Mouse (Mus musculus) cerebral cortex, adult 2 months (tissue): ENCODE measurements around the gene Cacna1a.

Experiments
- WGBS: fragments of 180-500 bp; shearing (Covaris S2); methylation state at CpG from one replicate; pipeline ENCODE4 v1.1.7; 2018; 5-methylcytosine and 5-hydroxymethylcytosine counted together

The Cacna1a gene

DNA sequence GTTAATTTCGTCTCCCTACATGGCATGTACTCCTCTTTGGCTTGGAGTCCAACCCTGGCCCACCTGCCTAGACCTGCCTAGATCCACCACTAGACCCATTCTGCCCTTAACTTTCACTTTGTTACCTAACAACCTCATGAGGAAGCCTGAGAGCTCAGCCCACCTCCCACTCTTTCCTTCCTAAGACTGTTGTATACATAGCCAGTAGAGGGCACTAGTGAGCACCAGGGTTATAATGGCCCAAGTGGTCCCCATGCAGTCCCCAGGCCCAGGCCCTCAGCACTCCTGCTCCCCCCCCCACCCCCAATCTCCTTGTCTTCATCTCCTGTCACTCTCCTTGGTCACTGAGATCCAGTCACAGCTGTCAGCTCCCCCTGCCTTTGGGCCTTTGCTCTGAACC, 86.2 kb downstream of the Cacna1a start:
- WGBS = 95% methylated on average over 1 of the region's 1 CpGs

DNA sequence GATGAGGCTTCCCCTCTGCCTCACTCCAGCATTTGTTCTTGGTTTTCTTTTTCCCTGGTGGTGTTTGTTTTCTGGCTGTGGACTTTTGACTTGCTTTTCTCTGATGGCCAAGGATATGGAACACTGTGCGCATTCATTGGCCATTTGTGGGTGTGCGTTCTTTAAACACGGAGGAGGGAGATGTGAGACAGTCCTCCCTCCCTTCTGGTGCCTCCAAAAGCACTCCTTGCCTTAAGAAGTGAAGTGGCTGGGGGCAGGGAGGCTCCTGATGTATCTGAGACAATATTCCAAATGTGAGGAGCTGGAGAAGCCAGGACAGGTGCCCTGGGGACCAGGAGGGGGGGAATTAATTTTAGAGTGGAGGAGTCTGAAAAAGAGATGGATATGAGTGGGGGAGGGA, 89.1 kb downstream of the Cacna1a start:
- 29% methylated on average over 3 of the region's 3 CpGs for WGBS

DNA sequence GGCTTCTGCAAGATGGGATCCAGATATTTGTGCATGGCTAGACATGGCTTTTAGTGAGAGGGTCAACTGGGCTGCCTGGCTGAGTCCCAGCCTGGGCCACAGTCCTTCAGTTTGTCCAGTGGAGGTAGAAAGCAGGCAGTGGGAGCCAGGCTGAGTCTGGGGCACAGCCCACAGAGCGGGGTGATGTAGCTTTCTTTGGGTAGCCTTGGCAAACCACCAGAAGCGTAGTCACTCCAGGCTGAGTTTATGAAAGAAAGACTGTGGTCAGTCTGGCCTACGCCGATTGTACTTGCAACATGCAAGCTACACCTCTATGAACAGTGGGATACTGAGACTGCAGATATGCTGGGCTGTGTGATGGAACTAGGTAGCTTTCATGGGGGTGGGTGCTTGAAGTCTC, 94.8 kb downstream of the Cacna1a start:
- WGBS = 56% methylated on average over 4 of the region's 4 CpGs

DNA sequence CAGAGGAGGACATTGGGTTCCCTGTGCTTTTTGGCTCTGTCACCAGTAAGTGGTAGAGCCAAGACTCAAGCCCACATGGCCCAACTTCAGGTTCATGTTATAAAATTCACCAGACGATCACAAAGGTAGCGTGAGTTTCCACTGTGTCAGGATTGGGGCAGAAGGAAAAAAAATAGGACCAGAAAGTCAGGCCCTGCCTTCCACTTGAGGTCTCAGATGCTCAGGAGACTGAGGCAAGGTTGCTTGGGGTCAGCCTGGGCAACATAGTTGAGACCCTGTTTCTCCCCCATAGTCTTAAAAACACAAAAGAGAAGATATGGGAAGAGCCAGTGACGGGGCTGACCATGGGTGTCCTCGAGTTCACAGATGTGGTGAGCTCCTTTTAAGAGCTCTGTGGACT, 97.1 kb downstream of the Cacna1a start:
- WGBS = 67% methylated on average over 4 of the region's 4 CpGs

DNA sequence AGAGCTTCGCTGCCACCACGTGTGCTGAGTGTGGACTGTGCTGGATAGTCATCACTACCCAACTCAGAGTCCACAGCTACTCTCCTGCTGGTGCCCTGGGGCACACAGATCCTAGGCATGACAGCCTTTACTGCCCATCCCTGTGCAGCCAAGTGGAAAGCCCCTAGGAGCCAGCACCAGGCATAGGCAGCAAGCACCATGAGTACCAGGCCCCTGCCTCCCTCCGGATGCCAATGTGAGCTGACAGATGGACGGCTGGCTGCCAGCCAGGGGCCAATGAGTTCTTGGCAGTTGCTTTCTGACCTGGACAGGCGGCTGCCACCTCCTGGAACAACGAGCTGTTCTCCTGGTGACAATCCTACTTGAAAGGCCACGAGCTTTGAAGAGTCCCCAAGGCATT, 97.6 kb downstream of the Cacna1a start:
- 39% methylated on average over 7 of the region's 7 CpGs for WGBS

DNA sequence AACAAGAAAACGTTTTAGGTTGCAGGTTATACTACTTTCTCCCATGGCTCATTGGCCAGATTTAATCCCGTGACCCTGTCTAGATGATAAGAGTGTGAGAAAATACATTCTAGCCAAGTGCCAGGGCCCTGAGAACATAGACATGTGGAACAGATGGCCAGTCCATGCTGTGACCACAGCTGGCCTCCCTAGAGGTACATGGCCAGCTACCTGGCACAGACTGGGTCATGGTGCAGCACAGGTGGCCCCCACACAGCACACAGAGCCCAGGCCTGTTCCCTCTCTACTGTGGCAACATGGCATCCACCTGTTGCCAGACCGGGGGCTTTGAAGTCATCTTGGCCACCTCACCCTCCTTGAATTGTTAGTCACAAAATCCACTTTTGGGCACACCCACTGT, 101.0 kb downstream of the Cacna1a start:
- 77% methylated on average over 3 of the region's 3 CpGs for WGBS

DNA sequence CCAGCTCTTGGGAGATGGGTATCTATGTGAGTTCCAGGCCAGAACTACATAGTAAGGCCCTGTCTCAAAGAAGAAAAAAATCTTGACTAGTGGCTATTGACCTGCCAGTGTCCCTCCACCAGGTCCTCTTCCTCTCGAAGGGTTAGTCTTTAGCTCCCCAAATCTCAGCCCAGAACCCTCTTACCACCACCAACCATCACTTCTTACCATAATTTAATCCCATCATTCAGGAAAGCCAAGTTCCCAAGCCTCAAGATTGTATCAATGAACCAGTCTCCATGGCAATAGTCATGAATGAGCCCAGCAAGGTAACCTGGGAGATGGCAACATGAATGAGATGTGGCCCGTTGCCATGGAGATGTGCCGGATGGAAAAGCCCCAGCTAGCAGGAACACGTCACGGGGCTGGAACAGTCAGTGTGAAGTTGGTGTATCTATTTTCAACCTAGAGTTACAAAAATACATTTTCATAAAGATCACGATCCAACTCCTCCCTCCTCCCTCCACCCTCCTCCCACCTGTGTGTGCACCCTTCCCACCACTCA, 106.4 kb downstream of the Cacna1a start:
- WGBS = 39% methylated on average over 6 of the region's 6 CpGs

DNA sequence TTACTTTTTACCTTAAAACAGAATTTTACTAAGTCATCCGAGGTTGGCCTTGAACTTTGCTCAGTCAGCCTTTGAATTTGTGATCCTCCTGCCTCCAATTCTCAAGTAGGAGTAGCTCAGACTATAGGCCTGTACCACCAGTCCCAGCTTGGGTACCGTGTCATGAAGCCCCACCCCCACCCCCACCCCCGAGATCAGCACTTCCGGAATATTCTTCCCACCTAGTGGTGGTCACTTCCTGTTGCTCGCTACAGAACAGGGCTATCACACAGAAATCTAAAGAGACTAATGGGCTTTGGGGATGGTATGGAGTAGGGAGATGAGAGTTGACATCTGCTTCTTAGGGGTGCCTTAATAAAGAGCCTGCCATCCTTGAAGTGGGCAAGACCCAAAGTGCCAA, 112.9 kb downstream of the Cacna1a start:
- 46% methylated on average over 5 of the region's 5 CpGs for WGBS

DNA sequence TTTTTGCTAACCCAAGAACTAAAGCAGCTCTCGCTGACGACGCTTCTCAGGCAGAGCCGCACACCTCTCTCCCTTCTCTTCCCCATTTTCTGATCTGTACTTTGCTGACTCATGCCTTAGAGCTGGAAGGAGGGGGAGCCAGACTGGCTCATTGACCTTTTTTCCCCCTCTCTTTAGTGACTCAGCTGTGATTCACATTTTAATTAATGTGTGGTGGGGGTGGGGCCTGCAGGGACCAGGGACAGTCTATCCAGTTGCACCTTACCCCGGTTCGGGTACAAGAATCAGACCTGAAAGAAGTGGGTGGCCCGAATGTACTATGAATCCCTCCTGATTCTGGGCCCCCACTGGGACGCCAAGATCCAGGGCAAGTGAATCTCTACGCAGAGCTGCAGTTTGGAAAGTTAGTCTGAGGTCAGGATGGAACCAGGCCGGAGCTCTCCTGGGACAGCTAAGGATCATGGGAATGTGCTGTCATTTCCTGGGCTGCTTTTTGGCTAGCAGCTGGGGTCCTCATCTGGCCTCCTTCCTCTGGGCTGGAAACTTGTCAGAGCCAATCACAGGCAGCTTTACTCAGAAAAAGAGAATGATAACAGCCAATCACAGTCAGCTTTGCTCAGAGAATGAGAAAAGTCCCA, 113.5 kb downstream of the Cacna1a start:
- WGBS = 39% methylated on average over 10 of the region's 10 CpGs

DNA sequence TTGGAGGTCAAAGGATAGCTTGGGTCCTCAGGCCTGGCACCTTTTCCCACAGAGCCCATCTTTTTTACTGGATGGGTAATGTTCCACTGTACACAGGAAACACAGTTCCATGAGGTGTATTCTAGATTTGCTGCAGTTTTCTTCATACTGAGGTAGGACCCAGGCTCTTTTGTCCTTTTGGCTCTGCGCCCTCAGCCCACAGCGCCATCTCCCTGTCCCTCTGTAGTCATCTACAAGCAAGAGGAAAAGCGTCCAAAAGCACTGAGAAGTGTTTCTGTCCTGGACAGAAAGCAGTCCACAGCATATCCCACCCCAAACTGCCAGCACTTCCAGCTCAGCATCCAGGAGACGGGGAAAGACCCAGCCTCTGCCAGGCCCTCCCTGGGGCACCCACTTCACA, 114.4 kb downstream of the Cacna1a start:
- 76% methylated on average over 4 of the region's 4 CpGs for WGBS

DNA sequence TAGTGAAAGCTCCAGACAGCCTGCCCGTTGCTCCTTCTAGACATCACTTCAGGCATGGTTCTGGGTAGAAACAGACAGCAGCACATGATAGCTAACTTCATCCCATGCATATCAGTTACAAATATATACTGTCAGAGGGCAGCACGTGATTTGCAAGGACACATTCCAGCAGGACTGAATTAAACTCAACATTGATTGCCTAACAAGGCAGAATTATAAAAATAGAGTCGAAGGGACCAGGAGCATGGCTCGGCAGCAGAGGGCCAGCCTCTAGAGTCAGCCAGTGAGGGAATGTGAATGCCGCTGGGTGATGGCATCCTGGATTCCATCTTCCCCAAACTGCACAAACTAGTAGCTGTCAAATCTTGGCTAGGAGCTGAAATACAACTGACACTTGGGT, 119.0 kb downstream of the Cacna1a start:
- WGBS = 51% methylated on average over 5 of the region's 5 CpGs

DNA sequence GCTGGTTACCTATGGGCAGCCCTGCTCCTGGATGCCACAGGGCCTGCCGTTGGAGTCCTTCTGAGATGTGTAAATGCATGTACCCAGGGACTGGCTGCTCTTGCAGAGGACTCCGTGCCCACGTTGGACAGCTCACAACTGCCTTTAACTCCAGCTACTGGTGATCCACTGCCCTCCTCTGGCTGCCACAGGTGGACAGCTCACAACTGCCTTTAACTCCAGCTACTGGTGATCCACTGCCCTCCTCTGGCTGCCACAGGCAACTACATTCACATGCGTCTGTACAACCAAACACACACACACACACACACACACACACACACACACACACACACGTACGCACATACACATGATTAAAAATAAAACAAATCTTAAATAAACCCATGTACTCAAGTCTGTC, 121.5 kb downstream of the Cacna1a start:
- 62% methylated on average over 6 of the region's 6 CpGs for WGBS

DNA sequence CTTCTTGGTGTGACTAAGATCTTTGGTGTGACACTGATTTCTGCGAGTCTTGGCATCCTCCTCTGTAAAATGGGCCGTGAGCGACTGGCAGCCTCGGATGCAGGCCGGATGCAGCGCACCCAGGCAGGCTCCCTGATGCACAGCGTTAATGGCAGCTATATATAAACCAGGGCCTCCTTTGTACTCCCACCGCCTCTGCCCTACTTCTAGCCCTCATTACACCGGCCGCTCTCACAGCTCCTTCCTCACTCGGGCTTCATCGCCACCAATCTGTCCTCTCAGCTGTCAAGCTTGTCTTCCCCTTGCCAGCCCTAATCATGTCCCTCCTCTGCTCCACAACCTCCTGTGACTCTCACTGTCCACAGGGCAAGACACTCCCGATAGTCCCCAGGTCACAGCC, 123.4 kb downstream of the Cacna1a start:
- 47% methylated on average over 13 of the region's 13 CpGs for WGBS

DNA sequence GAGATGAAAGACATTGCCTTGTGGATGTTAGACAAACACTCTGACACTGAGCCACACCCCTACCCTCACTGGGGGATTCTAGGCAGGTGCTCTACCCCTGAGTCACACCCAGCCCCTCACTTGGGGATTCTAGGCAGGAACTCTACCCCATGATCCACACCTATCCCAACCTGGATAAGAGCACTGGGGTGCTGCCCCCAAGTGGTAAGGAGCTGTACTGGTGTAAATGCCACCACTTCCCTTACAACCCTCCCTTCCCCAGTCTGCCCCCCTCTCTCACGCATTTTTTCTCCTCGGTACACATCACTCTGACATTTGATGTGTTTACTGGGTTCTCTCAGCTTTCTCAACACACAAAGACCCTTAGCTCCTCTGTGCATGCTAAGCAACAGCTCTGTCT, 125.5 kb downstream of the Cacna1a start:
- 2% methylated on average over 2 of the region's 2 CpGs for WGBS

DNA sequence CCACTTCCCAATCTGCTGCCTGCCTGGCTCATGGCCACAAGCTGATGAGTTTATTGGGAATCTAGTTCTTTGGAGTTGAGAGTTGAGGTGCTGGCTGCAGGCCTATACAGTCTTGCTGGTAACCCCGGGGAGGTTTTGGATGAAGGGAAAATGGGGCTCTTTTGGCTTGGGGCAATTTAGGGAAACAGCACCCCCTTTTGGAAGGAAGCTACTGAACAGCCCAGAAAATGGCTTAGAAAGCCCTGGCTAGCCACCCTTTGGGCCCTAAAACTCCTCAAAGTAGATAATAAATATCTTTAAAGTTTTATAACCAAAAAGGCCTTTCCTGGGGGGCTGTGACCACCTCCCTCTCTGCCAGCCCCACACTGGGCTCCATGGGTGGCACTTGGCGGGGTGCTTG, 129.9 kb downstream of the Cacna1a start:
- WGBS = 50% methylated on average over 2 of the region's 2 CpGs

DNA sequence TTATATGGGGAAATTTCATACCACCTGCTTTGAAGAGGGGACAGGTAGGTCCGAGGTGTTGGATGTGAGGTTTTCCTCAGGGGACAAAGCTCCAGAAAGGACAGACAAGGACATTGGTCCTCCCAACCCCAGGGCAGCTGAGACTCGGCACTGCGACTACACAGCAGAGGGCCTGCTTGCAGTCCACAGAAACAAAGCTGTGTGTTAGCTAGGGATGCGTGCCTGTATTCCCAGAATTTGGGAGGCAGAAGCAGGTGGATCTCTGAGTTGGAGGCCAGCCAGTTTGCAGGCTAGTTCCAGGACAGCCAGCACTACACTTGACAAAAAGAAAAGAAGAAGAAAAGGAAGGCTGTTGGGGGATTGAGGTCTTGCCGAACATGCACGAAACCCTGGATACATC, 130.5 kb downstream of the Cacna1a start:
- WGBS = 61% methylated on average over 6 of the region's 6 CpGs

DNA sequence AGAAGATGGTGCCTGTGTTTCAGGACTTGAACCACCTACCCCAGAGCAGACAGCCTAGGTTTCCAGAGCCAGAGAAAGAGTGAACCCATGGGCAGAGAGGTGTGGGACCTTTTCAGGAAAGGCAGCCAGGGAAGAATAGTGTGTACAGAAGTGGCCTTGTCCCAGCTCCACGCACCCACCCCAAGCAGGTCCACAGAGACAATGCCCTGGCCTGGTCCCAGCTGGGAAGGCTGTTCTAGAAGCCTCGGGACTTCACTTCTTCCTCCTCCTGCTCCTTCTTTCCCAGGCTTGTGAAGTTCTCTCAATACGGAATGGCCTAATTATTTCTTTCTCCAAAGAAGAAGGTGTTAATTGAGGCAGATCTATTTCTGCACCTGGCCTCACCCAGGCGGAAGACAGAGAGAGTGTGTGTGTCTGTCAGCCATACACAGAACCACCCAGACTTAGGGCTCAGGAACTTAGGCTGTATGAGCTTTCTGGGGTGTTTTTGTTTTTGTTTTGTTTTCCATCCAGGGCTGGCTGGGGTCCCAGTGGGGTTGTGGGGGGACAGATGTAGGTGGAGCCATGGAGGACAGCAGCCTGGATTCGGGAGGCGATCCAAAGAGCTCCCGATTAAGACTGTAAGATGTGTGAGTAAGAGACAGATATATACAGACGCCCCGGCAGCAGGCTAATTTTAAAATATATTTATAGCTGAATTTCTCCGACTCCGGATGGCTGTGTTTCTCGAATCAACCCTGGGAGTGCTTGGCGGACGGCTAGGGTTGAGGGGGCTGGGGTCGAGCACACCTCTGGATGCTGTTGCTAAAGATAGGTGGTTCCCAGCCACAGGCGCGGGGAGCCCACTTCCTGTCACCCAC, 131.8 kb downstream of the Cacna1a start:
- 18% methylated on average over 17 of the region's 17 CpGs for WGBS

DNA sequence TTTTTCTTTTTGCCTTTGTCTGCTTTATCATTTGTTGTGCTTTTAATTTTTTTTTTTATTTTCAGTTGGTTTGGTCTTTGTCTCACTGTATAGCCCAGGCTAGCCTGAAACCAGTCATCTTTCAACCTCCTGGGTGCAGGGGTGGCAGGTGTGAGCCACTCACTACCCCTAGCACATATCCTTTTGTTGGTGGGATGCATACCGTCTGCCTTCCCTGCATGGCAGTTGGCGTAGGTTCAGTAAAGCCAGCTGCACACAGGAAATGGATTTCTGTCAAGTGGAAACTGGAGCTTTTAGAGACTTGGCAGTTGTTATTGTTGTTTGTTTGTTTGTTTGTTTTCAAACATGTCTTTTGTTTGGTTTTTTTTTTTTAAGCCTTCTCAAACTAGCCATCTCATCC, 132.8 kb downstream of the Cacna1a start:
- WGBS = 29% methylated on average over 2 of the region's 2 CpGs

DNA sequence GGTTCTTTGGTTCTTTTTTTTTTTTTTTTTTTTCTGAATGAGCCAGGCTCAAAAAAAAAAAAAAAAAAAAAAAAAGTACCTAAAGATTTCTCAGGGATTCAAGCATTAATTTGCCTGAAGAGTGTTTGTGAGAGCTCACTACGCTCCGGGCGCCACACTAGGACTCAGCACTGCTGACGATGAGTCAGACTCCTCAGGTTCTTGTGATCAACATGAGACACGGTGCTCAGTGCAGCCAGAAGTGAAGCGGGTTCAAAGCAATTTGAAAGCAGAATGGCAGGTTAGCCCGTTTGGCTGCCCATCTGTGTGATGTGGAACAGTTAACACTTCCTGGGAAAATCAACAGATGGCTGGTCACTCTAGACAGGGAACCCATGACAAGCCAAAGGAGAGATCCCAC, 139.8 kb downstream of the Cacna1a start:
- WGBS = 46% methylated on average over 7 of the region's 7 CpGs

DNA sequence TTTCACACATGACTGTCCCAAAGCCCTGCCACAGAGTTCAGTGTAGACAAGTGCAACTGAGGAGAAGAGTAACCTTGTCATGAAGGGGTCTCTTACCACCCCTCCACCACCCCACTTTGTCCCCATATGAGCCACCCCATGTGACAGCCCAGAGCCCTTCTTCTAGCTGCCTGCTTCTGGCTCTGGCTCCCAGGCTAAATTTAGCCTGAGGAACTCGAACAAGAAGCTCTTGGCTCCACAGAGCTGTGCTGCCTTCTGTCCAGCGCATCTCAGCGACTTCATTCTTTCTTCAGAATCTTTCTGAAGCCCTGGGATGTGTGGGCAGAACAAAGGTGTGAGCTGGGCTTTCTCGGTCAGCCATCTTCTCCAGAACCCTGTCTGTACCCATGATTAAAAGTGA, 141.3 kb downstream of the Cacna1a start:
- WGBS = 28% methylated on average over 4 of the region's 4 CpGs

DNA sequence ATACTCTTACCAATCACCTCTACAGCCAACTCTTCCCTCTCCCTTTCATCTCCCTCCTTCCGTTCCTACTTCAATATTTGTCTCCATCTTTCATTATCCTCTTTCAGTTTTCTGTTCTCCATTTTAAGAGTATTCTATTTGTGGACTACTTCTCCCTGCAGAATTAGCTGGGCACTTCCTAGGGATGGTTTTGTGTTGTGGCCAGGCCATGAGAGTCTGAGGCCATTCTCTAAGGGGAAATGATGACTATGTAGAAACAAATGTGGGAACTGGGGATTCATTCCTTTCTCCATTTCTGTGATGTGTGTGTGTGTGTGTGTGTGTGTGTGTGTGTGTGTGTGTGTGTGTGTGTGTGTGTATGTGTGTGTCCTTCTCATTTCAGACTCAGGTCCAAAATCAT, 144.5 kb downstream of the Cacna1a start:
- WGBS = 81% methylated on average over 1 of the region's 1 CpGs

DNA sequence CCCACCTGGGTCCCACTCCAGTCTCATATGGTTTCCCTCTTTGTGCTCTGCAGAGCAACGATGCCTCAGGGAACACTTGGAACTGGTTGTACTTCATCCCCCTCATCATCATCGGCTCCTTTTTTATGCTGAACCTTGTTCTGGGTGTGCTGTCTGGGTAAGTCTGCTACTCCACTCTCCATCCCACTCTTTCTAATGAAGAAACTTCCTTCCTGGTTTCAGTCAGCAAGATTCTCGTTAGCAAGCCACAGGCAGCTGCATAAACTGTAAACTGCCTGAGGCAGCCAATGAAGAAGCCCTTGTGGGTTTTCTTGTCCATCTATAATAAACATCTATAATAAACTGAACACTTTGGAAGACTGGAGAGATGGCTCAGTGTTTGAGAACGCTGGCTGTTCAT, 145.1 kb downstream of the Cacna1a start:
- WGBS = 56% methylated on average over 4 of the region's 4 CpGs

DNA sequence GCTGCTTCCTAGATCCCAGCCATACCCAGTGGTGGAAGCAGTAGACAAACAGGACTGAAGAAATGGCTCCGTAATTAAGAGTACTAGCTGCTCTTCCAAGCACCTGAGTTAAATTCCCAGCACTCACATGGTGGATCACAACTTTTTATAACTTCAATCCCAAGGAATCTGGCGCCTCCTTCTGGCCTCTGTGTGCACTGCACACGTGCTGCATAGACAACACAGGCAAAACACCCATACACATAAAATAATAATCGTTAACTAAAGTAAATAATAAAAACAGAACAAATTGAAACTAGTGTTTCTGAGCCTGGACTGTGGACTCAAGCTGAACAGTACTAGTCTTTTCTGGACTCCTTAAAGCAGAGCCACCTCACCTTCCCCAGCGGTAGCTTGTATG, 148.7 kb downstream of the Cacna1a start:
- whole genome bisulfite sequencing = 87% methylated on average over 5 of the region's 5 CpGs
